Mouse (Mus musculus): ENCODE data around the gene Jazf1.

- TF ChIP-seq CTCF (IDR thresholded peaks at IDR 0.05; ENCODE audit: extremely low read depth, insufficient read depth, insufficient read length, insufficient replicate concordance) (no peak), POLR2A (IDR thresholded peaks at IDR 0.05; ENCODE audit: low read depth, low read length) (no peak)
Observed at GRCm38 (mm10) chr6:53081241-53081640, 12.8 kb upstream of the Jazf1 start.

All from spleen, adult 2 months (tissue).